Mouse (Mus musculus) brain, embryonic 18.5 days (tissue): ENCODE measurements around the gene Stk35.
"Not testable (repeated sequence)": the region's sequence is repeated elsewhere in the genome, so short reads cannot be mapped to it uniquely, and the experiment has no call there.

Experiments
- DNase-seq: peaks from one replicate; pipeline ENCODE4 v3.0.0-alpha.2; 2012; ENCODE audit warnings: low read depth, low spot score

The Stk35 gene

GRCm38 (mm10) chr2:129834881-129835280 is 34.6 kb downstream of the Stk35 start:
- no peak for DNase-seq

- no peak for DNase-seq
These were observed 36.6 kb downstream of the Stk35 start for GRCm38 (mm10) chr2:129836921-129837320.

GRCm38 (mm10) chr2:129838321-129838720 is 38.0 kb downstream of the Stk35 start:
- DNase-seq: no peak

GRCm38 (mm10) chr2:129845826-129846225 is 45.5 kb downstream of the Stk35 start:
- no peak for DNase-seq

- no peak for DNase-seq
These were observed 46.2 kb downstream of the Stk35 start for GRCm38 (mm10) chr2:129846501-129846900.

GRCm38 (mm10) chr2:129849078-129849477 is 48.8 kb downstream of the Stk35 start:
- DNase-seq: not testable (repeated sequence)

- DNase-seq: peak; percentile 12
These were observed 51.2 kb downstream of the Stk35 start for GRCm38 (mm10) chr2:129851512-129851911.

GRCm38 (mm10) chr2:129863256-129863655 is 62.9 kb downstream of the Stk35 start:
- no peak for DNase-seq

GRCm38 (mm10) chr2:129864958-129865357 is 64.6 kb downstream of the Stk35 start:
- no peak for DNase-seq

- no peak for DNase-seq
These were observed 68.8 kb downstream of the Stk35 start for GRCm38 (mm10) chr2:129869151-129869550.

- DNase-seq: no peak
These were observed 70.9 kb downstream of the Stk35 start for GRCm38 (mm10) chr2:129871246-129871645.

GRCm38 (mm10) chr2:129872071-129872470 is 71.8 kb downstream of the Stk35 start:
- no peak for DNase-seq

GRCm38 (mm10) chr2:129873489-129873888 is 73.2 kb downstream of the Stk35 start:
- DNase-seq: no peak

GRCm38 (mm10) chr2:129874084-129874483 is 73.8 kb downstream of the Stk35 start:
- no peak for DNase-seq

- DNase-seq: no peak
These were observed 74.3 kb downstream of the Stk35 start for GRCm38 (mm10) chr2:129874509-129875095.

GRCm38 (mm10) chr2:129876935-129877334 is 76.6 kb downstream of the Stk35 start:
- DNase-seq: no peak

GRCm38 (mm10) chr2:129879817-129880216 is 79.5 kb downstream of the Stk35 start:
- no peak for DNase-seq

GRCm38 (mm10) chr2:129880226-129880625 is 79.9 kb downstream of the Stk35 start:
- DNase-seq: no peak

GRCm38 (mm10) chr2:129881886-129882285 is 81.6 kb downstream of the Stk35 start:
- DNase-seq: no peak
